Mouse (Mus musculus): Measurements from ENCODE around the gene Tlr9. TPM values are rescaled to one million over a fixed set of nuclear protein-coding genes. Genes with fewer than 3 reads are reported as not detected.

The Tlr9 gene
- polyA plus RNA-seq, 1 experiment from 2014 or later: 0.03 TPM

DNA sequence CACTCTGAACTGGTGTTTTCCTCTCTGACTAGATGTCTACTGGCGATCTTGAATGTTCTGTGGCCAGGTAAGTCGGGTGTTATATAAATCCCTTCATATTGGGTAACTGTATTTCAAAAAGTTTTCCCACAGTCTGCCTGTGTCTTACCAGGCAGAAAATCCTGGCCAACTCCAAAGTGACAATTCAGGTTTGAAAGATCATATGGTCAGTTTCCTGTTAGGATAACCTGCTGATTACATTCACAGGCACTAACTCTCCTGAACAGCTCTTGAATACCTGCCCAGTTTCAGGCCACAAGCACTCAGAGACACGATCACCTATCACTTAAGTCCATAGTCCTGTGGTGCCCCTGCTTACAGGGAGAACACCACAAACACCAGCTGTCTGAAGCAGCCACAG, 39.7 kb downstream of the Tlr9 start:
- POLR2A ChIA-PET: interaction anchor here (1.5 kb wide), 1 partner anchor 12 kb away, joined by 3 read pairs; no protein-coding TSS in a partner anchor
- H3K27me3 ChIP-seq: no peaks in the 10 kb centered on the region
- DNase-seq (ENCODE audit: low read depth, low spot score): no peak
- CTCF ChIA-PET: interaction anchor here (1.0 kb wide), 1 partner anchor 19 kb away, joined by 3 read pairs; no protein-coding TSS in a partner anchor
- in situ Hi-C loops (cut with MboI; ENCODE audit: low pct_unique_long_range_greater_than_20kb): no loop called here
- TF ChIP-seq CTCF (IDR thresholded peaks at IDR 0.05): no peak
- no peak for ATAC-seq

DNA sequence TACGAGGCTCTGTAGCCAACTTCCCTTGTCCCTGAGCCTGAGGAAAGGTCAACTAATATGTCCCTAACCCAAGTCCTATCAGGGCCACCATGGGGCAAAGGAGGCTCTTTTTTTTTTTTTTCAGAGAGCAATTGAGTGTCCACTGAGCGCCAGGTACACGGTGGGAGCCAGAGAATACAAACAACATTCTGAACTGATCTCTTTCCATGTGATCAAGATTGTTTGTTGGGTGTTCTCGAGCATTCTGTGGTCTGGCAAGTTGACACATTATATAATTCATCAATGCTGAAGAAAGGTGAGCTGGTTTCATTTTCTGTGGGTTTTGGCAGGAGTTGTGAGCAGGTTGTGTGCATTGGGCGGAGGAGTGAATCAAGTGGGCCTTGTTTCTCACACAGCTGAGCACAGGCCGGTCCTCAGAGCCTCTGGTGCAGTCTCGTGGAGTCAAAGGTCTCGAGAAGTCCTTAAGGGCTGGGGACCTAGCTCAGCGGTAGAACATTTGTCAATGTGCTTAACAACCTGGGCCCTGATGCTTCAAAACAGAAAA, 41.1 kb downstream of the Tlr9 start:
- CTCF ChIA-PET: interaction anchor here (0.8 to 1.8 kb wide), 2 partner anchors 15 to 51 kb away, joined by 3 to 4 read pairs; partner anchors contain the start of gene Alas1
- in situ Hi-C loops (cut with MboI; ENCODE audit: low pct_unique_long_range_greater_than_20kb): no loop called here

DNA sequence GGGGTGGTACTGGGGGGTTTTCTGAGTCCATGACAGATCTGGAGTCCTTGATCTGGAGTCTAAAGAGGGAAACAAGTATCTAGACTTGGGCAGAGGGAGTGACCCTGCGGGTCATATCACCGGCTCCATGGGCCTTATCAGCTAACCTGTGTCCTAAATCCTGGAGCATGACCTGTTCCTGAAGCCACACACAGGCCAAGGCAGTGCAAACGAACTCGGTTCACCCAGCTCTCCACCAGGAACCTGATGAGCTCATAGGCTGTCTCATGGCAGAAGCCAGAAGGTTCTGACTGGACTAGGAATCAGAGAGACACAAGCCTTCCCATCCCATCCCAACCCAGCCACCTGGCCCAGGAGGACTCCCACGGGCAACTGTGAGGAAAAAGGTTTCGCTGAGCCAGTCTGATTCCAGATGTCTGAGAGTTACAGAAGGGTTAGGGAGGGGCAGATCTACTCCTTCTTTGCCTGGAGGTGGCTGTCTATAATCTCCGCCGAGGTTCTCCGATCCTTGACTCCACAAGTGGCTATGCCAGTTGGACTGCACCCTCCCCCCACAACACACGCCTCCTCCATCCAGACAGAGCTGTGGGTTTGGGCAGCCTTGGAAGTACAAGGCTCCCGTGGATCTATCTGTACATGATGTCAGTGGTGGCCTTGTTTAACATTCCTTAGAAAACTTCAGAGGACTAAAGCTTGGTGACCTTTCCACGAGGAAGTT, 43.1 kb downstream of the Tlr9 start:
- H3K27me3 ChIP-seq: no peaks in the 10 kb centered on the region
- no peak for DNase-seq (ENCODE audit: low read depth, low spot score)
- ATAC-seq: no peak
- POLR2A ChIA-PET: interaction anchor here (0.5 to 1.2 kb wide), 2 partner anchors 16 to 247 kb away, joined by 3 read pairs; no protein-coding TSS in a partner anchor
- TF ChIP-seq CTCF (IDR thresholded peaks at IDR 0.05): no peak
- in situ Hi-C loops (cut with MboI; ENCODE audit: low pct_unique_long_range_greater_than_20kb): no loop called here
- CTCF ChIA-PET: interaction anchor here (1.0 kb wide), 1 partner anchor 14 kb away, joined by 3 read pairs; no protein-coding TSS in a partner anchor

More for the DNA sequence above, 41.1 kb downstream of the Tlr9 start:
- no peak for ATAC-seq
- no peak for TF ChIP-seq CTCF (IDR thresholded peaks at IDR 0.05)
- DNase-seq (ENCODE audit: low read depth, low spot score): no peak
- H3K27me3 ChIP-seq: no peaks in the 10 kb centered on the region
- POLR2A ChIA-PET: interaction anchor here (0.7 to 0.8 kb wide), 2 partner anchors 31 to 1459 kb away, joined by 3 to 7 read pairs; no protein-coding TSS in a partner anchor

DNA sequence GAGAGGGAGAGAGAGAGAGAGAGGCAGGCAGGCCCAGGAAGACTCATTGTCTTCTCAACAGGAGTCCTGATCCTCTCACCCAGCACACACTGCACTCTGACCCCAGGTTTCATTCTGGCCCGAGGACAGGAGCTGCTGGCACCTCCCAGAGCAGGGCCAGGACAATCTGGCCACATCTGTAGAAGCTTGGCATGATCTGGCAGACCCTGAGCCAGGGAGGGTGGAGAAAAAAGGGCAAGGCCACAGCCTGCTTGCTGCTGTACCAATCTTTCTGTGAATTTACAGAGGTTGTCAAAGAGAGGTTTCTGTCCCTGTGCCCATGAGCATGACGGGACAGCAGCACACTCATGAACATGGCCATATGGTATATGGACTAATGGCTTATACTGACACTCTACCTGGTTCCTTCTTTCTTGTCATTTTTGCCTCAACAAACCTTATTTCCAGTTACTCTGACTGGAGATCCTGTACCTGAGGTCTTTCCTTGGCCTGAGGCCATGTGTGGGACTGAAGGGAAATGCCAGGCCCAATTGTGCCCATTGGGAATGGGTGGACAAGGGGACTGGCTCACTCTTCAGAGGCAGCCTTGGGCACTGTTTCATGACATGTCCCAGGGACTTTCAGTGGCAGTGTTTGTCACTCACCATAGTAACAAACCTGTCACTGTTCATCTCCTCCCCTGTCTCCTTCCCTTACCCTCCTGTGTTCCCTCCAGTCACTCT, 44.7 kb downstream of the Tlr9 start:
- ChIA-PET POLR2A (interaction anchor here (0.6 kb wide), 1 partner anchor 11 kb away, joined by 4 read pairs; no protein-coding TSS in a partner anchor), CTCF (no interaction called here)
- no peak for DNase-seq (ENCODE audit: low read depth, low spot score)
- no peak for TF ChIP-seq CTCF (IDR thresholded peaks at IDR 0.05)
- no peaks in the 10 kb centered on the region for H3K27me3 ChIP-seq
- in situ Hi-C loops (cut with MboI; ENCODE audit: low pct_unique_long_range_greater_than_20kb): no loop called here
- no peak for ATAC-seq

DNA sequence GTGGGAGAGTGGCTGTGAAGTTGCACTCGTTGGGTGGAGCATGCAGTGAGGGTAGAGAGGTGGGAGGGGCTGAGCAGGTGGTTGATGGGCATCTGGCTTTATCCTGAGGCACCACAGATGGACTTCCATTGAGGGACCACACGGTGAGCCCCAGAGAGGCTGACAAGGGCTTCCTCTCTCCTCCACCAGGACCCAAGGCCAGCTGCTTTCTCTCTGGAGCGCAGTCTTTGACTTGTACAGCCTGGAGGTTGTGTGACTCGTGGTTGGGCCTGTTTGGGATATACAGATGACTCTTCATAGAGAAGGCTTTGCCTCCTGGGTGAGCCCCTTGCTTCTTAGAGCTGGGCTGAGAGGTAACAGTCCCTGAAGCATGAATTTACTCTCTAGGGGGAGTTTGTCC, 46.0 kb downstream of the Tlr9 start:
- no peak for TF ChIP-seq CTCF (IDR thresholded peaks at IDR 0.05)
- ATAC-seq (peak; percentile 13), DNase-seq (ENCODE audit: low read depth, low spot score) (no peak)
- no peaks in the 10 kb centered on the region for H3K27me3 ChIP-seq
- ChIA-PET CTCF (interaction anchor here (2.5 kb wide), 1 partner anchor 9 kb away, joined by 12 read pairs; no protein-coding TSS in a partner anchor), POLR2A (no interaction called here)
- in situ Hi-C loops (cut with MboI; ENCODE audit: low pct_unique_long_range_greater_than_20kb): no loop called here

DNA sequence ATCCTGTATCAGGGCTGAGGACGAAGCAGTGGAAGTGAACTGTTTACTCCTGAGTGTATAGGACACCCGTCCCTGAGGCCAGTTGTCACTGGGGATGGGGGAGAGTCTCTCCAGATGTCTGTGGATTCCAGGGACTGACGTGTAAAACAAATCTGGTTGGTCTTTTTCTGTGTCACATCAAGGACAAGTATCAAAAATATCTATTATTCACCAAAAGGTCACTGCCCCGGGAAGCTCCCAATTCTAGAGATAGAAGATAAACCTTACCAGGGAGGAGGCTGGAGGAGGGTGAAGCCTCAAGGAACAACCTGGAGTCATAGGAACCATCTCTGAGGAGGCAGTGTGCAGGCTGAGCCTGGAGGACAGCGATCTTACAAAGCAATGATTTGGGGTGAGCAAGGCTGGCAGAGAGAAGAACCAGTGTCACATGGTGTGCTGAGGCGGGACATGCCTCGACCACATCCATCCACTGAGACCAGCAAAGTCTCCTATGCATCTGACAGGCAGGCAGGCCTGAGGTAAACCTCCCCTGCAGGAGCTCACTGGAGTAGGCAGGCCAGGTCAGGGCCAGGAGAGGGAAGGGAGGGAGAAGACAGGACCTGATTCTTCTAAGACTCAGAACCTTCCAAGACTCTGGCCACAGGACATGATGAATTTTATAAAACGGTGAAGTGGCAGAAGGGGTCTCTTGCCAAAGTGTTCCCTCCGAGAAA, 46.8 kb downstream of the Tlr9 start:
- ATAC-seq (no peak), DNase-seq (ENCODE audit: low read depth, low spot score) (no peak)
- no peak for TF ChIP-seq CTCF (IDR thresholded peaks at IDR 0.05)
- no peaks in the 10 kb centered on the region for H3K27me3 ChIP-seq
- in situ Hi-C loops (cut with MboI; ENCODE audit: low pct_unique_long_range_greater_than_20kb): no loop called here
- POLR2A ChIA-PET: no interaction called here
- CTCF ChIA-PET: interaction anchor here (2.5 kb wide), 1 partner anchor 9 kb away, joined by 12 read pairs; no protein-coding TSS in a partner anchor

DNA sequence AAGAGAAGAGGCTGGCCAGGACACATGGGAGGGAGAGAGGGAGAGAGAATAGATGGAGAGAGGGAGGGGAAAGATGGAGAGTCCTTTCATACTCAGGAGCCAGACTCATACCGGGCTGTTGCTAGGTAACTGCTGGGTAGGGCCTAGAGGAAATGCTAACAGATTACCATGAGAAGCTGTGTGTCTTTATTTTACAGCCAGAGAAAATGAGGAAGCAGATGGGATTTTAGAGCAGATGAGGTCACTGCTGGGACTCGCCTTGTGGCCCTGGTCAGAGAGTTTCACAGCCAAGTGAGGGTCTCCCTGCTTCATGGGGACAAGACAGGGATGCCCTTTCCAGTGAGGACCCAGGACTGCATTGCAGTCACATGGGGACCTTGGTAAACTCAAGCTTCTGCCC, 47.5 kb downstream of the Tlr9 start:
- ATAC-seq (no peak), DNase-seq (ENCODE audit: low read depth, low spot score) (no peak)
- POLR2A ChIA-PET: no interaction called here
- TF ChIP-seq CTCF (IDR thresholded peaks at IDR 0.05): no peak
- in situ Hi-C loops (cut with MboI; ENCODE audit: low pct_unique_long_range_greater_than_20kb): loop anchor here (5.0 kb wide), 1 partner anchor 53 kb away; no protein-coding TSS in a partner anchor
- CTCF ChIA-PET: interaction anchor here (2.5 kb wide), 1 partner anchor 10 kb away, joined by 12 read pairs; no protein-coding TSS in a partner anchor
- H3K27me3 ChIP-seq: no peaks in the 10 kb centered on the region

DNA sequence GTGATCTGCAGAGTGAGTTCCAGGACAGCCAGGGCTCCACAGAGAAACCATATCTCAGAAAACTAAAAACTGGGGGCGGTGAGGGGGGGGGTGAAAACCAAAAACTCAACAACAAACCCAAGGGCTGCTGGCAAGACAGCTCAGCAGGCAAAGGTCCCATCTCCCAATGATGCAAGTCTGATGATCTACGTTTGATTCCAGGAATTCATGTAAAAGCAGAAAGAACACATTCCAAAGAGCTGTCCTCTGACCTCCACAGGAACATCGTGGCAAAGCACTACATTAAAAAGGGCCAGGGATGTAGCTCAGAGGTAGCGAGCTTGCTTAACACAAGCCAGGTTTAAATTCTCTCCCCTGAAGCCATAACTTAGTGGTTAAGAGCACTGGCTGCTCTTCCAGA, 48.3 kb downstream of the Tlr9 start:
- in situ Hi-C loops (cut with MboI; ENCODE audit: low pct_unique_long_range_greater_than_20kb): loop anchor here (5.0 kb wide), 1 partner anchor 53 kb away; no protein-coding TSS in a partner anchor
- H3K27me3 ChIP-seq: no peaks in the 10 kb centered on the region
- CTCF ChIA-PET: interaction anchor here (1.8 to 2.5 kb wide), 2 partner anchors 11 to 59 kb away, joined by 5 to 12 read pairs; no protein-coding TSS in a partner anchor
- ATAC-seq: peak; percentile 32
- POLR2A ChIA-PET: no interaction called here
- no peak for TF ChIP-seq CTCF (IDR thresholded peaks at IDR 0.05)
- no peak for DNase-seq (ENCODE audit: low read depth, low spot score)

DNA sequence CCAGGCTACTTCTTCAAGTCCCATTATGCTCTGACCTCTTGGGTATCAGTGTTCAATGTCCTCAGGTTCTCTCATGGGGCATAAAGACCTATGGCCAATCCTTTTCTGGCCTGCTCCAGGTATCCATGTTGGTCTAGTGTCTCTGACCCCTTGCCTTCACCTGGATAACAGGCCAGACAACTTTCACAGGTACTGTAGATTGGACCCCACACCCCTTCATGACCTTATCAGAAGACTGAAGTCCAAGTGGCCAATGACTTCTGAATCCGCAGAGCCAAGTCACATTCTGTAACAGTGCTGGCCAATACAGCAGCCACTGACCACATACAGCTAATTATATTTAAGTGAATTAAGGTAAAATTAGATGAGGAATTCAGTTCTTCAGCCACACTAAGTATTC, 49.9 kb downstream of the Tlr9 start:
- CTCF ChIA-PET: no interaction called here
- no peaks in the 10 kb centered on the region for H3K27me3 ChIP-seq
- in situ Hi-C loops (cut with MboI; ENCODE audit: low pct_unique_long_range_greater_than_20kb): loop anchor here (5.0 kb wide), 1 partner anchor 55 kb away; no protein-coding TSS in a partner anchor
- ATAC-seq (no peak), DNase-seq (ENCODE audit: low read depth, low spot score) (no peak)
- POLR2A ChIA-PET: no interaction called here
- TF ChIP-seq CTCF (IDR thresholded peaks at IDR 0.05): no peak

DNA sequence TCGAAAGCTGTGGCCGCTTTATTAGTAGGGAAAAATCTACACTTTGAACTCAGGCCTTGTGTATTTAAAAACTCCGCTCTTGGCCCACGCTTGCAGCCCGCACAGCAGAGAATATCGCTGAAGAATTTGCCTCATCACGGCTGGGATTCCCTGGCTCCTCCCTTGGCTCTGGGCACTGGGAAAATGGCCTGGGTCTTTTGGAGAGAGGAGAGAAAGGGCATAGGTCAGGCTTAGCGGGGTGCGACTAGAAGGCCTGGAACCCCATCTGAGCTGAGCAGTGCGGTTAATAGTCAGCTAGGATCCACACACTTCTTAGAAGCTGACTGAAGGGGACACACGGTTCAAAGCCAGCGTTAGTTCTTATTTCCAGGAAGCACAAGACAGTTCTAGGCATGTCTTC, 50.9 kb downstream of the Tlr9 start:
- TF ChIP-seq CTCF (IDR thresholded peaks at IDR 0.05): no peak
- ATAC-seq: no peak
- no peaks in the 10 kb centered on the region for H3K27me3 ChIP-seq
- no peak for DNase-seq (ENCODE audit: low read depth, low spot score)
- CTCF ChIA-PET: interaction anchor here (1.0 to 1.6 kb wide), 3 partner anchors 42 to 61 kb away, joined by 3 to 4 read pairs (median 3); no protein-coding TSS in a partner anchor
- in situ Hi-C loops (cut with MboI; ENCODE audit: low pct_unique_long_range_greater_than_20kb): loop anchor here (5.0 kb wide), 1 partner anchor 56 kb away; no protein-coding TSS in a partner anchor
- POLR2A ChIA-PET: no interaction called here
